ENCODE assay signal across 11 mouse cellular contexts in the genomic region with DNA sequence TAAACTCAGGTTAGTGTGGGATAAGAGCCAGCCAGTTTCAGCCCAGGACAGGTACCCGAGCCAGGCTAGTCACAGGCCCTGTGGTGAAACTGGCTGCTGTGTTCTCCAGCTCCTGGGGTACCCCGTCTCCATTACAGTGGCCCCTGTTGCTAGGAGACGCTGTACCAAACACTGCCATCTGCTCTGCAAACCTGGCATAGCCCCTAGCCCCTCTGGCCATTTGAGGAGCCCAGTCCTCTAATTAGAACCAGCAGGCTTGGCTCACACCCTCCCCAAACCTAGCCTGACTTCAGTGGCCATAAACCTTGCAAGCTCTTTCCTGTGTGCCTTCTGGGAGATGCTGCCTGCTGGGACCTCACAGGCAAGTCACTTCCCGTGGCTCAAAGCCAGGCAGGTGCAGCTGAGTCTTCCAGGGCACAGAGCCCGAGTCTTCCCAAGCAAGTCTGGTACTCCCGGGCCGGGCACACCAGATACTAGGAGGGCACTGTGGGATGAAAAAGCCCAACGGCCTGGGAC.
DNase-seq lines count a peak whose midpoint lies in the region; ATAC-seq and TF ChIP-seq lines count a peak whose summit lies in the region.
"Had no signal": no experiment of that assay in that cellular context is flagged by ENCODE, and none has a peak within 500 bp of the region (broad histone marks: within the 10 kb centered on the region; RNA-seq: fewer than 3 reads in every experiment).

No protein-coding gene starts in this region.

- H3K9me3 ChIP-seq in stomach, embryonic 14.5 days (ENCODE audit: control insufficient read depth, low read depth, low read length), result no peaks in the 10 kb centered on the region
- no peaks in the 10 kb centered on the region for H3K9me3 ChIP-seq in stomach, postnatal 0 days (ENCODE audit: control insufficient read depth, low read length)
- H3K9me3 ChIP-seq in limb, embryonic 10.5 days (replicated peaks), result no peaks in the 10 kb centered on the region
- H3K9me3 ChIP-seq: megakaryocyte, embryonic 14.5 days had no signal

- no peak for ATAC-seq in stomach, embryonic 14.5 days (ENCODE audit: insufficient number of reproducible peaks, insufficient read depth, low FRiP score, low read depth)
- no peak for ATAC-seq in stomach, postnatal 0 days (ENCODE audit: low FRiP score, low TSS enrichment)
- no peak for ATAC-seq in monocyte, adult 5-6 weeks (replicated peaks; ENCODE audit: insufficient number of reproducible peaks, low FRiP score, low TSS enrichment, poor library complexity, severe bottlenecking)

- no peak for TF ChIP-seq POLR2A in thymus, adult 2 months (IDR thresholded peaks at IDR 0.05; ENCODE audit: control insufficient read depth, extremely low read depth, insufficient read depth, low read length, poor library complexity)

- 71% methylated on average over 8 of the region's 8 CpGs for WGBS in stomach, embryonic 14.5 days
- 68% methylated on average over 8 of the region's 8 CpGs for WGBS in stomach, postnatal 0 days
- WGBS in limb, embryonic 10.5 days, result 45% methylated on average over 8 of the region's 8 CpGs
- WGBS in thymus, adult 2 months, result 42% methylated on average over 8 of the region's 8 CpGs

- H3K4me1 ChIP-seq in stomach, embryonic 14.5 days (ENCODE audit: control insufficient read depth, insufficient read depth, low read length), result peaks cover 32% of the 10 kb centered on the region
- H3K4me1 ChIP-seq in stomach, postnatal 0 days (replicated peaks; ENCODE audit: control insufficient read depth, insufficient read depth), result peaks cover 7% of the 10 kb centered on the region; the same call in 1 of the 2 replicates
- H3K4me1 ChIP-seq in limb, embryonic 10.5 days, result peaks cover 76% of the 10 kb centered on the region
- H3K4me1 ChIP-seq in thymus, adult 2 months (replicated peaks; ENCODE audit: control insufficient read depth, insufficient read depth, low read length), result peaks cover 60% of the 10 kb centered on the region

- TF ChIP-seq CTCF in stomach, postnatal 0 days (IDR thresholded peaks at IDR 0.05; ENCODE audit: low read depth), result no peak
- no peak for TF ChIP-seq CTCF in thymus, adult 2 months (IDR thresholded peaks at IDR 0.05; ENCODE audit: borderline replicate concordance, control insufficient read depth, extremely low read depth, insufficient read depth, low read length, poor library complexity)

- no peak for TF ChIP-seq EP300 in stomach, postnatal 0 days (optimal IDR thresholded peaks at IDR 0.05)

- DNase-seq in stomach, postnatal 0 days (ENCODE audit: low spot score), result no peak
- DNase-seq in fibroblast of lung, adult 2 months (ENCODE audit: low read depth), result peak; percentile 47
- peak; percentile 87 for DNase-seq in limb, embryonic 10.5 days (ENCODE audit: low spot score)
- peak; percentile 77 for DNase-seq in skeletal muscle tissue, adult 2 months (ENCODE audit: low read depth, low spot score)
- DNase-seq in thymus, adult 2 months, result no peak
- no peak for DNase-seq in heart, adult 8-10 months (ENCODE audit: low spot score)
- DNase-seq: layer of hippocampus, postnatal 36 days had no signal

- no peaks in the 10 kb centered on the region for H3K36me3 ChIP-seq in stomach, embryonic 14.5 days (ENCODE audit: control insufficient read depth, insufficient read depth, low read length)
- H3K36me3 ChIP-seq in stomach, postnatal 0 days (ENCODE audit: control insufficient read depth, insufficient read depth, low read length), result no peaks in the 10 kb centered on the region
- H3K36me3 ChIP-seq in limb, embryonic 10.5 days, result no peaks in the 10 kb centered on the region
- H3K36me3 ChIP-seq in thymus, adult 2 months (ENCODE audit: control insufficient read depth, insufficient read depth, low read length), result no peaks in the 10 kb centered on the region

- no peak overlapping the region for H3K4me2 ChIP-seq in stomach, embryonic 14.5 days (replicated peaks; ENCODE audit: low read depth, low read length)
- no peak overlapping the region for H3K4me2 ChIP-seq in stomach, postnatal 0 days (replicated peaks; ENCODE audit: low read depth)
- H3K4me2 ChIP-seq: heart, embryonic 11.5 days had no signal

- no peak overlapping the region for H3K4me3 ChIP-seq in stomach, embryonic 14.5 days (ENCODE audit: low read depth, low read length)
- no peak overlapping the region for H3K4me3 ChIP-seq in stomach, postnatal 0 days (ENCODE audit: low read depth, low read length)
- 0 out of 2 replicates have a peak overlapping the region, but pooled peaks have one; percentile 16 for H3K4me3 ChIP-seq in limb, embryonic 10.5 days
- no peak overlapping the region for H3K4me3 ChIP-seq in thymus, adult 2 months (ENCODE audit: control insufficient read depth, insufficient read depth, low read length)
- H3K4me3 ChIP-seq: megakaryocyte, embryonic 14.5 days had no signal

- peak overlapping the region; percentile 67; the same call in 1 of the 2 replicates for H3K27ac ChIP-seq in stomach, embryonic 14.5 days (ENCODE audit: low read length)
- H3K27ac ChIP-seq in stomach, postnatal 0 days (replicated peaks), result no peak overlapping the region
- peak overlapping the region; percentile 88 for H3K27ac ChIP-seq in limb, embryonic 10.5 days
- H3K27ac ChIP-seq in thymus, adult 2 months (ENCODE audit: control insufficient read depth, insufficient read depth, low read length), result no peak overlapping the region

- H3K27me3 ChIP-seq in stomach, embryonic 14.5 days (ENCODE audit: control insufficient read depth, insufficient read depth, low read length), result no peaks in the 10 kb centered on the region
- no peaks in the 10 kb centered on the region for H3K27me3 ChIP-seq in stomach, postnatal 0 days (ENCODE audit: control insufficient read depth, insufficient read depth, low read length)
- H3K27me3 ChIP-seq in limb, embryonic 10.5 days (ENCODE audit: low read depth, poor library complexity, severe bottlenecking), result no peaks in the 10 kb centered on the region
- no peaks in the 10 kb centered on the region for H3K27me3 ChIP-seq in thymus, adult 2 months (ENCODE audit: control insufficient read depth, insufficient read depth, low read length)

- no peak overlapping the region for H3K9ac ChIP-seq in stomach, embryonic 14.5 days (replicated peaks; ENCODE audit: low read depth, low read length)
- no peak overlapping the region for H3K9ac ChIP-seq in stomach, postnatal 0 days (ENCODE audit: low read length)

Comparison
In these comparisons a context has a peak if more than half of its experiments do, and no peak if none do; other contexts are left out.
1. H3K27ac ChIP-seq: peak in stomach, embryonic 14.5 days (single experiment) and limb, embryonic 10.5 days (single experiment); none in stomach, postnatal 0 days (single experiment) and thymus, adult 2 months (single experiment).
2. DNase-seq: peak in fibroblast of lung, adult 2 months (single experiment), limb, embryonic 10.5 days (single experiment) and skeletal muscle tissue, adult 2 months (single experiment); none in stomach, postnatal 0 days (single experiment), thymus, adult 2 months (single experiment) and heart, adult 8-10 months (single experiment).